Comparison of ENCODE assay signal across 8 mouse cellular contexts in the genomic region with DNA sequence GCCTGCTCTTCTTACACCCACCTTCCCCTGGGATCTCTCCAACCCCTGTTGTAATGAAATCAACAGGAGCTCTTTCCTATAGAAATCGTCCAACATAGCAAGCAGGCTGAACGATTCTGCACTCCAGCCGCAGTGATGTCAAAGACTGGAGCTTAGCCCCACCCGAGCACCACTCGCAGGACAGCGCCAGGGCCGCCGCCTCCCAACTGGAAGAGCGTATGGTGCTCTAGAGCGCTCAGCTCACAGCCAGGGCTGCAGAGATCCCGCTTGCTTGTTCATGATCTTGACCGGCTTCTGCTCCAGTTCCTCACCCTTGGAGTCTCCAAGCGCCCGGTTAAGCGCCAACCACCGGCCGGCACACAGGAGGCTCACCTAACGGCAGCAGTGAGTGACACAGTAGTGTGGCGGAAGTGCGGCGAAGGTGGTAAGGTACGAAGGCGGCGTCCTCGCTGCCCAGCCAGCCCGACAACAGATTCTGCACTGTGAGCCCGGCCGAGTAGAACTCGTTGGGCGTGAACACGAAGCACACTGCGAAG. TPM values are rescaled to one million over a fixed set of nuclear protein-coding genes. Genes with fewer than 3 reads are reported as not detected.
DNase-seq lines count a peak whose midpoint lies in the region; ATAC-seq and TF ChIP-seq lines count a peak whose summit lies in the region.

No protein-coding gene starts in this region.

- no peaks in the 10 kb centered on the region for H3K27me3 ChIP-seq in kidney, postnatal 0 days (ENCODE audit: insufficient read depth, low read length)

- peak overlapping the region; percentile 64 for H3K9ac ChIP-seq in kidney, postnatal 0 days (ENCODE audit: low read depth, low read length)

- no peak for DNase-seq in kidney, postnatal 0 days (ENCODE audit: low spot score)
- no peak for DNase-seq in kidney, postnatal 10 days
- peak; percentile 16 for DNase-seq in lung, postnatal 25 days (ENCODE audit: low spot score)
- no peak for DNase-seq in right cerebral cortex, adult 18-20 months
- DNase-seq in ovary, adult 18-20 months (ENCODE audit: low spot score) = no peak
- no peak for DNase-seq in adrenal gland, adult 8-10 months

- H3K36me3 ChIP-seq in kidney, postnatal 0 days (ENCODE audit: insufficient read depth, low read length) = 0 out of 2 replicates have a peak, but pooled peaks cover 12% of the 10 kb centered on the region

- no peak for TF ChIP-seq CTCF in kidney, postnatal 0 days (IDR thresholded peaks at IDR 0.05; ENCODE audit: low read depth)
- TF ChIP-seq CTCF in bone marrow, adult 2 months (IDR thresholded peaks at IDR 0.05; ENCODE audit: control insufficient read depth, insufficient read depth, low read length) = no peak

- H3K27ac ChIP-seq in kidney, postnatal 0 days = peak overlapping the region; percentile 97
- peak overlapping the region; percentile 93 for H3K27ac ChIP-seq in bone marrow, adult 2 months (ENCODE audit: control insufficient read depth, insufficient read depth, low read depth, low read length, poor library complexity)

- H3K4me3 ChIP-seq in kidney, postnatal 0 days (replicated peaks; ENCODE audit: low read depth, low read length) = peak overlapping the region; percentile 73
- peak overlapping the region; percentile 96 for H3K4me3 ChIP-seq in bone marrow, adult 2 months (replicated peaks; ENCODE audit: control insufficient read depth, low read depth, low read length)

- H3K4me2 ChIP-seq in kidney, postnatal 0 days (ENCODE audit: low read length) = peak overlapping the region; percentile 66

- no peaks in the 10 kb centered on the region for H3K9me3 ChIP-seq in kidney, postnatal 0 days (replicated peaks; ENCODE audit: low read length)

- H3K4me1 ChIP-seq in kidney, postnatal 0 days (replicated peaks; ENCODE audit: insufficient read depth, low read length) = peaks cover 15% of the 10 kb centered on the region; the same call in 1 of the 2 replicates
- H3K4me1 ChIP-seq in bone marrow, adult 2 months (ENCODE audit: control insufficient read depth, insufficient read depth, low read length) = peaks cover 3% of the 10 kb centered on the region; the same call in 1 of the 2 replicates

- under 1% methylated on average over 32 of the region's 32 CpGs for WGBS in kidney, postnatal 0 days
- WGBS in bone marrow, adult 2 months = under 1% methylated on average over 32 of the region's 32 CpGs

- no peak for TF ChIP-seq POLR2A in bone marrow, adult 2 months (IDR thresholded peaks at IDR 0.05; ENCODE audit: borderline replicate concordance, control insufficient read depth, low read depth, low read length)

- ATAC-seq in kidney, postnatal 0 days (replicated peaks; ENCODE audit: low FRiP score, low read depth) = peak; percentile 21
- peak; percentile 42 to 52 for ATAC-seq in hematopoietic stem cell, adult 5-6 weeks (replicated peaks in 1 of 2; ENCODE audit: insufficient read depth in 1 of 2, low FRiP score in 2 of 2, low TSS enrichment in 1 of 2, low read depth in 1 of 2, poor library complexity in 2 of 2, severe bottlenecking in 2 of 2)

RNA-seq across cellular contexts. Expression of a gene that starts 0.6 kb away (rescaled TPM):
- 74.3 and 84.9 TPM in 2 replicates for polyA plus RNA-seq in kidney, postnatal 0 days (2015; fragmentation: Nextera tagmentation; extraction: Ambion mirVana)
- 237 and 249 TPM in 2 replicates for polyA plus RNA-seq in bone marrow, adult 2 months (2011; ENCODE audit: insufficient read depth, insufficient read length, low replicate concordance, missing spikeins)
- 103 and 133 TPM in 2 replicates for total RNA-seq in hematopoietic stem cell, adult 5-6 weeks (2017)
- 1 to 10 TPM; 3.5 to 9.6 (median 6.7) TPM for total RNA-seq in adrenal gland, adult 8-10 months (2022)

RNA-seq across cellular contexts. Expression of a gene that starts 0.9 kb away (rescaled TPM):
- 26.4 and 29.5 TPM in 2 replicates for polyA plus RNA-seq in kidney, postnatal 0 days (2015; fragmentation: Nextera tagmentation; extraction: Ambion mirVana)
- polyA plus RNA-seq in bone marrow, adult 2 months (2011; ENCODE audit: insufficient read depth, insufficient read length, low replicate concordance, missing spikeins) = 8.4 and 9.7 TPM in 2 replicates
- total RNA-seq in hematopoietic stem cell, adult 5-6 weeks (2017) = 18.3 and 23.0 TPM in 2 replicates
- total RNA-seq in adrenal gland, adult 8-10 months (2022) = 10 to 100 TPM; 28.6 to 37.7 (median 33.2) TPM

RNA-seq across cellular contexts. Expression of a gene that starts 4.9 kb away (rescaled TPM):
- 146 and 172 TPM in 2 replicates for polyA plus RNA-seq in kidney, postnatal 0 days (2015; fragmentation: Nextera tagmentation; extraction: Ambion mirVana)
- polyA plus RNA-seq in bone marrow, adult 2 months (2011; ENCODE audit: insufficient read depth, insufficient read length, low replicate concordance, missing spikeins) = 194 and 275 TPM in 2 replicates
- total RNA-seq in hematopoietic stem cell, adult 5-6 weeks (2017) = 220 and 242 TPM in 2 replicates
- total RNA-seq in adrenal gland, adult 8-10 months (2022) = 10 to 100 TPM; 34.0 to 42.1 (median 38.5) TPM

RNA-seq across cellular contexts. Expression of a gene that starts 27.6 kb away (rescaled TPM):
- polyA plus RNA-seq in kidney, postnatal 0 days (2015; fragmentation: Nextera tagmentation; extraction: Ambion mirVana) = 0.64 and 0.68 TPM in 2 replicates
- not detected in 2 replicates for polyA plus RNA-seq in bone marrow, adult 2 months (2011; ENCODE audit: insufficient read depth, insufficient read length, low replicate concordance, missing spikeins)
- 0.20 and 0.81 TPM in 2 replicates for total RNA-seq in hematopoietic stem cell, adult 5-6 weeks (2017)
- total RNA-seq in adrenal gland, adult 8-10 months (2022) = 1 to 10 TPM in 1 of 4 experiments, under 1 TPM in 3; 0.14 to 1.0 (median 0.62) TPM

RNA-seq across cellular contexts. Expression of a gene that starts 27.9 kb away (rescaled TPM):
- polyA plus RNA-seq in kidney, postnatal 0 days (2015; fragmentation: Nextera tagmentation; extraction: Ambion mirVana) = 55.7 and 58.1 TPM in 2 replicates
- 6.6 and 11.1 TPM in 2 replicates for polyA plus RNA-seq in bone marrow, adult 2 months (2011; ENCODE audit: insufficient read depth, insufficient read length, low replicate concordance, missing spikeins)
- total RNA-seq in hematopoietic stem cell, adult 5-6 weeks (2017) = 13.3 and 18.6 TPM in 2 replicates
- 10 to 100 TPM; 28.1 to 40.8 (median 34.8) TPM for total RNA-seq in adrenal gland, adult 8-10 months (2022)
